Mouse (Mus musculus): ENCODE results near the gene Nutm1.

DNA sequence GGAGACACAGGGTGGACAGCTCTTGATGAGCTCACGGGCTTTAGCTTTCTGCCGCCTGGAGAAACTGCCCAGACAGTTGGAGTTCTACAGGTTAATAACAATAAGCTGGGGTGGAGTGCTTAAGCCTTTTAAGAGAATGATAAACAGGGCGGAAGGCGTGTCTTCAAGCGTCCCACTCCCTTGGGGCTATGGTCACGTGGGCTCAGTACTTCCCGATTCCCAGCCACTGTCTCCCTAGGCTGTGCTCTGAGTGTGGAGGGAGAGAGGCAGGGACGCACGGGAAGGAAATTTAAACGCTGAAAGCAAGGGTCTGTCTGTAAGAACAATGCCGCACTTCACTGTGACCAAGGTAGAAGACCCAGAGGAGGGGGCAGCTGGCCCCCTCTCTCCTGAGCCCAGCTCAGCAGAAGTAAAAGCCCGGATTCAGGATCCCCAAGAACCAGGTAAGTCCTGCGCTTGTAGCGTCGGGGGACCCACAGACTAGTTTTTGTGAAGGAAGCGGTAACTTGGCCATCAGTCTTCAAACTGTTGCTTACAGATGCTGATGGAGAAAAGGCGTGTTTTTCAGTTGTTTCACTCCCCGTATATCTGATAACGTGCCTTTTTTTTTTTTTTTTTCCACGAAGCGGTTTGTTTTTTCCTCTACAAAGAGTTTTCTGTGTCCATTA lies 25.4 kb upstream of the Nutm1 start:
- TF ChIP-seq CTCF (IDR thresholded peaks at IDR 0.05; ENCODE audit: low read depth, low read length) (no peak), POLR2A (IDR thresholded peaks at IDR 0.05; ENCODE audit: insufficient read depth, low read length) (no peak)
